Mouse (Mus musculus): ENCODE measurements at regions not wholly inside any gene's neighbourhood (a gene's known extent, or its start where the extent isn't known, plus 50 kb on each side); places are given as distances from the start of the nearest gene placed in this dataset.

- TF ChIP-seq CTCF (IDR thresholded peaks at IDR 0.05; ENCODE audit: low read depth) (no peak), EP300 (IDR thresholded peaks at IDR 0.05; ENCODE audit: low read depth) (no peak)
Observed at GRCm38 (mm10) chr9:23071006-23071405, 151.9 kb upstream of the Bmper start.
